Mouse (Mus musculus) MEL (cell line): Measurements from ENCODE around the gene Tsga10. TPM values are rescaled to one million over a fixed set of nuclear protein-coding genes. Genes with fewer than 3 reads are reported as not detected.

Experiments
- DNase-seq: peaks from one replicate; pipeline ENCODE4 v3.0.0; 2011; ENCODE audit warnings: low read depth, low spot score
- H3K27ac ChIP-seq: 2 replicates; pipeline ENCODE4 v1.5.1; 2012; ENCODE audit warnings: low read depth, mild to moderate bottlenecking, control low read depth, low read length, moderate library complexity; ENCODE audit not compliant: control insufficient read depth
- H3K27me3 ChIP-seq, 2 experiments: fragments of 150-350 bp in 1 of 2; sonication (generic) in 1 of 2; 2 replicates each; pipeline ENCODE4 v1.6.1; 2012; ENCODE audit warnings: low read length in 2 of 2, mild to moderate bottlenecking in 2 of 2, improper control_type of control experiment in 1 of 2, moderate library complexity in 1 of 2; ENCODE audit not compliant: insufficient read depth in 2 of 2, control insufficient read depth in 1 of 2
- H3K36me3 ChIP-seq, 2 experiments: 2 replicates each; pipeline ENCODE4 v1.6.1; 2012 to 2014; ENCODE audit warnings: low read length in 2 of 2, improper control_type of control experiment in 1 of 2, inconsistent platforms in 1 of 2, mild to moderate bottlenecking in 1 of 2; ENCODE audit not compliant: insufficient read depth in 2 of 2, control insufficient read depth in 1 of 2
- H3K4me1 ChIP-seq, 2 experiments: fragments of 150-350 bp in 1 of 2; sonication (generic) in 1 of 2; 2 replicates each; pipeline ENCODE4 v1.6.1; 2012; ENCODE audit warnings: low read length in 2 of 2, improper control_type of control experiment in 1 of 2, mild to moderate bottlenecking in 1 of 2; ENCODE audit not compliant: insufficient read depth in 2 of 2, control insufficient read depth in 1 of 2
- H3K4me3 ChIP-seq, 2 experiments: fragments of 150-350 bp in 1 of 2; sonication (generic) in 1 of 2; 2 replicates each; pipeline ENCODE4 v1.5.1; 2012; ENCODE audit warnings: low read depth in 2 of 2, low read length in 2 of 2, mild to moderate bottlenecking in 2 of 2, moderate library complexity in 2 of 2, control low read depth in 1 of 2, improper control_type of control experiment in 1 of 2; ENCODE audit not compliant: control insufficient read depth in 1 of 2, insufficient read depth in 1 of 2
- H3K79me2 ChIP-seq: 2 replicates; pipeline ENCODE4 v1.6.1; 2012; ENCODE audit warnings: mild to moderate bottlenecking, low read length, moderate library complexity; ENCODE audit not compliant: control insufficient read depth, poor library complexity, insufficient read depth
- H3K9ac ChIP-seq: 2 replicates; pipeline ENCODE4 v1.6.1; 2012; ENCODE audit warnings: low read depth, mild to moderate bottlenecking, control low read depth, low read length, moderate library complexity; ENCODE audit not compliant: control insufficient read depth, poor library complexity, severe bottlenecking
- H3K9me3 ChIP-seq: fragments of 150-350 bp; sonication (generic); replicated peaks from 2 replicates; pipeline ENCODE4 v1.6.1; 2012; ENCODE audit warnings: mild to moderate bottlenecking, low read length, improper control_type of control experiment, moderate library complexity; ENCODE audit not compliant: insufficient read depth
- BHLHE40 ChIP-seq: IDR thresholded peaks from 2 replicates; pipeline ENCODE4 v1.6.1; 2012; ENCODE audit warnings: low read depth, mild to moderate bottlenecking, inconsistent platforms, low read length, improper control_type of control experiment, borderline replicate concordance
- CTCF ChIP-seq, 3 experiments: IDR thresholded peaks in 2 of 3; conservative IDR thresholded peaks in 1 of 3; 2 replicates each; pipeline ENCODE4 v1.5.1; 2011 to 2012; ENCODE audit warnings: low read length in 3 of 3, low read depth in 2 of 3, mild to moderate bottlenecking in 2 of 3, improper control_type of control experiment in 1 of 3, inconsistent platforms in 1 of 3, mixed read lengths in 1 of 3, moderate library complexity in 1 of 3; ENCODE audit not compliant: control insufficient read depth in 1 of 3, insufficient read depth in 1 of 3, poor library complexity in 1 of 3, severe bottlenecking in 1 of 3
- E2F4 ChIP-seq: IDR thresholded peaks from 2 replicates; pipeline ENCODE4 v1.6.1; 2011; ENCODE audit warnings: low read depth, low read length, improper control_type of control experiment, borderline replicate concordance
- ELF1 ChIP-seq: IDR thresholded peaks from 2 replicates; pipeline ENCODE4 v1.6.1; 2014; ENCODE audit warnings: low read depth, mild to moderate bottlenecking, inconsistent platforms, low read length, improper control_type of control experiment, moderate library complexity
- EP300 ChIP-seq, 2 experiments: IDR thresholded peaks; 2 replicates each; pipeline ENCODE4 v1.6.1; 2011; ENCODE audit warnings: improper control_type of control experiment in 2 of 2, low read length in 2 of 2, low read depth in 1 of 2, mild to moderate bottlenecking in 1 of 2
- ETS1 ChIP-seq: IDR thresholded peaks from 2 replicates; pipeline ENCODE4 v1.6.1; 2012; ENCODE audit warnings: low read depth, mild to moderate bottlenecking, inconsistent platforms, low read length, improper control_type of control experiment, moderate library complexity
- GABPA ChIP-seq: IDR thresholded peaks from 2 replicates; pipeline ENCODE4 v1.6.1; 2012; ENCODE audit warnings: low read depth, mild to moderate bottlenecking, inconsistent platforms, low read length, improper control_type of control experiment, moderate library complexity
- HCFC1 ChIP-seq: IDR thresholded peaks from 2 replicates; pipeline ENCODE4 v1.6.1; 2012; ENCODE audit warnings: low read depth, mild to moderate bottlenecking, inconsistent platforms, low read length, improper control_type of control experiment, moderate library complexity
- JUND ChIP-seq: IDR thresholded peaks from 2 replicates; pipeline ENCODE4 v1.6.1; 2011; ENCODE audit warnings: low read depth, mild to moderate bottlenecking, improper control_type of control experiment, low read length
- KAT2A ChIP-seq: conservative IDR thresholded peaks from 2 replicates; pipeline ENCODE4 v1.6.1; 2012; ENCODE audit warnings: low read depth, low read length, improper control_type of control experiment, inconsistent platforms
- MAX ChIP-seq: IDR thresholded peaks from 2 replicates; pipeline ENCODE4 v1.6.1; 2011; ENCODE audit warnings: low read length, improper control_type of control experiment
- MAZ ChIP-seq: IDR thresholded peaks from 2 replicates; pipeline ENCODE4 v1.6.1; 2012; ENCODE audit warnings: low read depth, mild to moderate bottlenecking, inconsistent platforms, low read length, improper control_type of control experiment
- MXI1 ChIP-seq: IDR thresholded peaks from 2 replicates; pipeline ENCODE4 v1.6.1; 2011; ENCODE audit warnings: mild to moderate bottlenecking, low read depth, low read length, improper control_type of control experiment
- MYC ChIP-seq: IDR thresholded peaks from 2 replicates; pipeline ENCODE4 v1.6.1; 2011; ENCODE audit warnings: low read depth, mild to moderate bottlenecking, low read length, improper control_type of control experiment, moderate library complexity
- POLR2AphosphoS2 ChIP-seq: IDR thresholded peaks from 2 replicates; pipeline ENCODE4 v1.6.1; 2011; ENCODE audit warnings: low read length, improper control_type of control experiment
- RAD21 ChIP-seq: IDR thresholded peaks from 2 replicates; pipeline ENCODE4 v1.6.1; 2011; ENCODE audit warnings: mild to moderate bottlenecking, low read depth, low read length, improper control_type of control experiment
- RCOR1 ChIP-seq: IDR thresholded peaks from 2 replicates; pipeline ENCODE4 v1.6.1; 2012; ENCODE audit warnings: low read depth, mild to moderate bottlenecking, inconsistent platforms, low read length, improper control_type of control experiment
- SIN3A ChIP-seq: IDR thresholded peaks from 2 replicates; pipeline ENCODE4 v1.6.1; 2012; ENCODE audit warnings: low read length, improper control_type of control experiment, inconsistent platforms
- SMC3 ChIP-seq: IDR thresholded peaks from 2 replicates; pipeline ENCODE4 v1.6.1; 2011; ENCODE audit warnings: low read depth, low read length, improper control_type of control experiment
- TAL1 ChIP-seq: IDR thresholded peaks from 2 replicates; pipeline ENCODE4 v1.6.1; 2012; ENCODE audit warnings: mild to moderate bottlenecking, inconsistent platforms, low read length, moderate library complexity, mixed read lengths
- TCF12 ChIP-seq: IDR thresholded peaks from 2 replicates; pipeline ENCODE4 v1.6.1; 2014; ENCODE audit warnings: low read depth, mild to moderate bottlenecking, inconsistent platforms, low read length, improper control_type of control experiment, moderate library complexity
- USF1 ChIP-seq: IDR thresholded peaks from 2 replicates; pipeline ENCODE4 v1.6.1; 2014; ENCODE audit warnings: low read depth, mild to moderate bottlenecking, inconsistent platforms, low read length, improper control_type of control experiment, moderate library complexity
- USF2 ChIP-seq, 2 experiments: IDR thresholded peaks; 2 replicates each; pipeline ENCODE4 v1.6.1; 2011 to 2012; ENCODE audit warnings: improper control_type of control experiment in 2 of 2, low read length in 2 of 2, borderline replicate concordance in 1 of 2, inconsistent platforms in 1 of 2, low read depth in 1 of 2, mild to moderate bottlenecking in 1 of 2; ENCODE audit not compliant: insufficient read depth in 1 of 2
- ZC3H11A ChIP-seq: IDR thresholded peaks from 2 replicates; pipeline ENCODE4 v1.6.1; 2012; ENCODE audit warnings: low read depth, mild to moderate bottlenecking, inconsistent platforms, low read length, improper control_type of control experiment
- ZMIZ1 ChIP-seq: IDR thresholded peaks from 2 replicates; pipeline ENCODE4 v1.6.1; 2012; ENCODE audit warnings: low read depth, mild to moderate bottlenecking, inconsistent platforms, low read length, improper control_type of control experiment, moderate library complexity
- ZNF384 ChIP-seq: IDR thresholded peaks from 2 replicates; pipeline ENCODE4 v1.6.1; 2012; ENCODE audit warnings: low read depth, mild to moderate bottlenecking, inconsistent platforms, low read length, improper control_type of control experiment
- polyA plus RNA-seq, 2 experiments: library from polyadenylated mRNA; stranded (reverse) in 1 of 2; unstranded in 1 of 2; fragments of >175 nt in 1 of 2; fragments of >200 nt in 1 of 2; gene quantifications; 2 replicates each; pipeline versions ENCODE4 v1.2.1 to v1.2.4; 2012; ENCODE audit warnings: low replicate concordance in 2 of 2, low read depth in 1 of 2; ENCODE audit not compliant: insufficient read length in 2 of 2, insufficient read depth in 1 of 2, missing spikeins in 1 of 2
- total RNA-seq: library from RNA; depleted of rRNA; stranded (reverse); fragments of 300-350 nt; gene quantifications from 2 replicates; pipeline ENCODE4 v1.2.3, GENCODE M21; 2012

Tsga10 gene
- total and polyA plus RNA-seq, 3 experiments: 0.35 to 0.64 TPM; not detected in 1

DNA sequence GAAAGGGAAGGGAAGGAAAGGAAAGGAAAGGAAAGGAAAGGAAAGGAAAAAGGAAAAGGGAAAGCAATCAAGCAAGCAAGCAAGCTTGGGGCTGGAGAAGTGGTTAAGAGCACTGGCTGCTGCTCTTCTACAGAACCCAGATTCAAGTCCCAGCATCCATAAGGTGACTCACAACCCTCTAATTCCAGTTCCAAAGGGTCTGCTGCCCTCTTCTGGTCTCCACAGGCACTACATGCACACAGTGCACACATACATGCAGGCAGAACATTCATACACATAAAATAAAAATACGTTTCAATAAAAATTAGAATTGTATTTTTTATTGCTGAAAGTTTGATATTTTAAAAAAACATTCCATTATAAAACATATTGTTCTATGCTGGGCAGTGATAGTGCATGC is 827 bp upstream of the Tsga10 start:
- Histone ChIP-seq H3K36me3 (peaks cover 0 to 13% of the 10 kb centered on the region in 2 experiments; a peak in 2 of 4 replicates), H3K9ac (no peak overlapping the region), H3K79me2 (peaks cover 2% of the 10 kb centered on the region; the same call in 1 of the 2 replicates), H3K9me3 (no peaks in the 10 kb centered on the region), H3K4me1 (peaks cover 5 to 15% of the 10 kb centered on the region in 2 experiments; a peak in 3 of 4 replicates), H3K4me3 (no peak overlapping the region; a peak in 1 of 4 replicates), H3K27ac (no peak overlapping the region), H3K27me3 (peaks cover 1% of the 10 kb centered on the region in 2 experiments; a peak in 2 of 4 replicates)
- peak; percentile 90 for DNase-seq
- TF ChIP-seq ELF1 (0 out of 2 replicates have a peak, but pooled peaks have one; percentile 30), ZNF384 (no peak), EP300 (IDR thresholded peaks at IDR 0.05; ENCODE audit: low read depth in 1 of 2, low read length in 2 of 2) (peak; percentile 27 to 29; a peak in 1 of 4 replicates), TAL1 (no peak), TCF12 (peak; percentile 25; the same call in 1 of the 2 replicates), GABPA (no peak), POLR2AphosphoS2 (no peak), USF2 (IDR thresholded peaks at IDR 0.05; ENCODE audit: borderline replicate concordance in 1 of 2, insufficient read depth in 1 of 2, low read depth in 1 of 2, low read length in 2 of 2) (no peak), MAX (no peak), KAT2A (0 out of 2 replicates have a peak, but pooled peaks have one; percentile 24), USF1 (0 out of 2 replicates have a peak, but pooled peaks have one; percentile 9), ETS1 (peak; percentile 52; the same call in 1 of the 2 replicates), BHLHE40 (peak; percentile 44; the same call in 1 of the 2 replicates), RCOR1 (peak; percentile 47; the same call in 1 of the 2 replicates), MYC (peak; percentile 65; the same call in 1 of the 2 replicates), E2F4 (no peak), ZC3H11A (peak; percentile 81), JUND (peak; percentile 81; the same call in 1 of the 2 replicates), SMC3 (peak; percentile 75), MAZ (peak; percentile 61; the same call in 1 of the 2 replicates), SIN3A (peak; percentile 49; the same call in 1 of the 2 replicates), MXI1 (no peak; the same call in 1 of the 2 replicates), CTCF (IDR thresholded peaks at IDR 0.05 in 2 of 3, conservative IDR thresholded peaks at IDR 0.05 in 1 of 3; ENCODE audit: control insufficient read depth in 1 of 3, insufficient read depth in 1 of 3, low read depth in 2 of 3, low read length in 3 of 3, poor library complexity in 1 of 3, severe bottlenecking in 1 of 3) (peak; percentile 81 to 88 (median 87)), RAD21 (peak; percentile 88), ZMIZ1 (0 out of 2 replicates have a peak, but pooled peaks have one; percentile 36), HCFC1 (peak; percentile 64)
